Mouse (Mus musculus) erythroblast, embryonic 14.5 days (primary cell): Measurements from ENCODE around the gene L3hypdh.
"Not testable (repeated sequence)": the region's sequence is repeated elsewhere in the genome, so short reads cannot be mapped to it uniquely, and the experiment has no call there.

ENCODE experiments used
- GATA1 ChIP-seq: IDR thresholded peaks from 2 replicates; pipeline ENCODE4 v1.6.1; 2012; ENCODE audit warnings: low read length, inconsistent platforms, mixed read lengths
- TAL1 ChIP-seq: IDR thresholded peaks from 3 replicates; pipeline ENCODE4 v1.6.1; 2012; ENCODE audit warnings: low read length, inconsistent platforms, mixed read lengths

GRCm38 (mm10) chr12:72050156-72050555 lies 35.1 kb downstream of the L3hypdh start:
- TF ChIP-seq TAL1, GATA1: not testable (repeated sequence)
